Mouse (Mus musculus): Measurements from ENCODE around the gene Gm11168. TPM values are rescaled to one million over a fixed set of nuclear protein-coding genes. Genes with fewer than 3 reads are reported as not detected.
A peak's percentile ranks its signal among the peaks of the same experiment; 100 is the strongest.
"Not testable (repeated sequence)": the region's sequence is repeated elsewhere in the genome, so short reads cannot be mapped to it uniquely, and the experiment has no call there.

Gene Gm11168
- not detected in 2 replicates for polyA plus RNA-seq (2016; fragmentation: Nextera tagmentation; extraction: Ambion mirVana)

GRCm38 (mm10) chr9:3002794-3003396, at the start of gene Gm11168:
TSS of gene Gm11168 (plus strand) at chr9:3003346.
- H3K4me3 ChIP-seq; H3K36me3 ChIP-seq (replicated peaks); DNase-seq (ENCODE audit: low spot score); H3K4me1 ChIP-seq; H3K27ac ChIP-seq (replicated peaks); H3K27me3 ChIP-seq (replicated peaks; ENCODE audit: low read depth, poor library complexity, severe bottlenecking): not testable (repeated sequence)
- WGBS, result 72% methylated on average over 6 of the region's 14 CpGs
- H3K9me3 ChIP-seq, result peaks cover 13% of the 10 kb centered on the region

GRCm38 (mm10) chr9:3000445-3000972, 2.6 kb upstream of the Gm11168 start, which contains the start of gene Gm10722:
TSS of gene Gm10722 (plus strand) at chr9:3000922.
- H3K4me1 ChIP-seq; H3K27ac ChIP-seq (replicated peaks); H3K27me3 ChIP-seq (replicated peaks; ENCODE audit: low read depth, poor library complexity, severe bottlenecking); H3K9me3 ChIP-seq; H3K36me3 ChIP-seq (replicated peaks); H3K4me3 ChIP-seq: not testable (repeated sequence)
- WGBS, result 73% methylated on average over 12 of the region's 12 CpGs
- DNase-seq (ENCODE audit: low spot score), result peak; percentile 8

GRCm38 (mm10) chr9:3001006-3001405, 2.1 kb upstream of the Gm11168 start:
- not testable (repeated sequence) for H3K27me3 ChIP-seq (replicated peaks; ENCODE audit: low read depth, poor library complexity, severe bottlenecking); H3K4me1 ChIP-seq; H3K36me3 ChIP-seq (replicated peaks); H3K4me3 ChIP-seq; DNase-seq (ENCODE audit: low spot score); H3K27ac ChIP-seq (replicated peaks)
- H3K9me3 ChIP-seq, result peaks cover 10% of the 10 kb centered on the region
- 65% methylated on average over 8 of the region's 8 CpGs for WGBS

- DNase-seq (ENCODE audit: low spot score); H3K4me3 ChIP-seq; H3K27me3 ChIP-seq (replicated peaks; ENCODE audit: low read depth, poor library complexity, severe bottlenecking); H3K4me1 ChIP-seq; H3K36me3 ChIP-seq (replicated peaks); H3K27ac ChIP-seq (replicated peaks): not testable (repeated sequence)
- WGBS, result 67% methylated on average over 9 of the region's 11 CpGs
- peaks cover 10% of the 10 kb centered on the region for H3K9me3 ChIP-seq
These were observed 1.0 kb upstream of the Gm11168 start for GRCm38 (mm10) chr9:3001948-3002659.

- not testable (repeated sequence) for H3K36me3 ChIP-seq (replicated peaks); H3K27me3 ChIP-seq (replicated peaks; ENCODE audit: low read depth, poor library complexity, severe bottlenecking); DNase-seq (ENCODE audit: low spot score); H3K27ac ChIP-seq (replicated peaks); H3K4me1 ChIP-seq; H3K4me3 ChIP-seq
- peaks cover 15% of the 10 kb centered on the region for H3K9me3 ChIP-seq
- WGBS, result 84% methylated on average over 1 of the region's 5 CpGs
These were observed 3.0 kb downstream of the Gm11168 start for GRCm38 (mm10) chr9:3006179-3006578.

GRCm38 (mm10) chr9:3006636-3007035, 3.5 kb downstream of the Gm11168 start:
- not testable (repeated sequence) for H3K27me3 ChIP-seq (replicated peaks; ENCODE audit: low read depth, poor library complexity, severe bottlenecking); H3K4me3 ChIP-seq; DNase-seq (ENCODE audit: low spot score); H3K4me1 ChIP-seq; H3K36me3 ChIP-seq (replicated peaks); H3K27ac ChIP-seq (replicated peaks)
- peaks cover 15% of the 10 kb centered on the region for H3K9me3 ChIP-seq
- WGBS, result 71% methylated on average over 8 of the region's 8 CpGs

GRCm38 (mm10) chr9:3007272-3007671, 4.1 kb downstream of the Gm11168 start:
- not testable (repeated sequence) for H3K27me3 ChIP-seq (replicated peaks; ENCODE audit: low read depth, poor library complexity, severe bottlenecking); DNase-seq (ENCODE audit: low spot score); H3K36me3 ChIP-seq (replicated peaks); H3K4me3 ChIP-seq; H3K4me1 ChIP-seq; H3K27ac ChIP-seq (replicated peaks)
- 79% methylated on average over 8 of the region's 9 CpGs for WGBS
- peaks cover 11% of the 10 kb centered on the region for H3K9me3 ChIP-seq

- not testable (repeated sequence) for H3K4me3 ChIP-seq; H3K4me1 ChIP-seq; DNase-seq (ENCODE audit: low spot score); H3K27me3 ChIP-seq (replicated peaks; ENCODE audit: low read depth, poor library complexity, severe bottlenecking); H3K27ac ChIP-seq (replicated peaks); H3K36me3 ChIP-seq (replicated peaks); H3K9me3 ChIP-seq
- no CpG with 5 or more reads among the region's 5 CpGs for WGBS
These were observed 6.2 kb downstream of the Gm11168 start for GRCm38 (mm10) chr9:3009331-3009730.

GRCm38 (mm10) chr9:3012054-3012621, 9.0 kb downstream of the Gm11168 start:
- not testable (repeated sequence) for H3K36me3 ChIP-seq (replicated peaks); H3K9me3 ChIP-seq; H3K4me1 ChIP-seq; H3K27ac ChIP-seq (replicated peaks); H3K27me3 ChIP-seq (replicated peaks; ENCODE audit: low read depth, poor library complexity, severe bottlenecking); DNase-seq (ENCODE audit: low spot score); H3K4me3 ChIP-seq
- WGBS, result 80% methylated on average over 3 of the region's 7 CpGs

GRCm38 (mm10) chr9:3012733-3013279, 9.7 kb downstream of the Gm11168 start, which contains the start of gene Gm10721:
TSS of gene Gm10721 (plus strand) at chr9:3013140.
- not testable (repeated sequence) for H3K27ac ChIP-seq (replicated peaks); H3K4me1 ChIP-seq; H3K4me3 ChIP-seq; H3K9me3 ChIP-seq; H3K36me3 ChIP-seq (replicated peaks); DNase-seq (ENCODE audit: low spot score); H3K27me3 ChIP-seq (replicated peaks; ENCODE audit: low read depth, poor library complexity, severe bottlenecking)
- WGBS, result no CpG with 5 or more reads among the region's 11 CpGs

- 67% methylated on average over 5 of the region's 9 CpGs for WGBS
- not testable (repeated sequence) for H3K4me3 ChIP-seq
These were observed 12.2 kb downstream of the Gm11168 start, which contains the start of gene Gm10720 for GRCm38 (mm10) chr9:3015354-3015753. TSS of gene Gm10720 (plus strand) at chr9:3015654.

GRCm38 (mm10) chr9:3015896-3016295, 12.8 kb downstream of the Gm11168 start:
- not testable (repeated sequence) for H3K4me3 ChIP-seq; H3K9me3 ChIP-seq; H3K27me3 ChIP-seq (replicated peaks; ENCODE audit: low read depth, poor library complexity, severe bottlenecking); DNase-seq (ENCODE audit: low spot score); H3K4me1 ChIP-seq; H3K36me3 ChIP-seq (replicated peaks); H3K27ac ChIP-seq (replicated peaks)
- WGBS, result 72% methylated on average over 6 of the region's 6 CpGs

More at GRCm38 (mm10) chr9:3015354-3015753, 12.2 kb downstream of the Gm11168 start, which contains the start of gene Gm10720:
- not testable (repeated sequence) for H3K9me3 ChIP-seq; H3K27ac ChIP-seq (replicated peaks); DNase-seq (ENCODE audit: low spot score); H3K36me3 ChIP-seq (replicated peaks); H3K27me3 ChIP-seq (replicated peaks; ENCODE audit: low read depth, poor library complexity, severe bottlenecking); H3K4me1 ChIP-seq
